Mouse (Mus musculus): Measurements from ENCODE around the gene Smim13.

DNA sequence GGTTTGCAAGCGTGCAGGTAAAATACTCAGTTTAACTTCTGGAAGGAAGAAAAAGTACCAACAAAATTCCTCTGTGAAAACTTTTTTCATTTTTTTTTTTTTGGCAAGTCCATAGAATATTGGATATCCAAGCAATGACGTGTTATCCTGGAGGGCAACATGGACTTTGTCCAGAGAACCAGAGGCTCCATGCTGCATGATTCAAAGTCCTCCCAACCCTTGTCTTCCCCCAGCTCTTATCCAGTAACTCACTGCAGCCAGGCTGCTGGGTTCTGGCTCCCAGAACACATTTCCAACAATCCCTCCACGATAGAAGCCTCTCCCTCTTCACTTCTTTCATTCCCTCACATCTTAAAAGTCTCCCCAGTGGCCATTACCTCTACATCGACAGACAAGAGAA, 38.4 kb upstream of the Smim13 start:
- TF ChIP-seq CTCF (IDR thresholded peaks at IDR 0.05; ENCODE audit: borderline replicate concordance, control insufficient read depth, extremely low read depth, insufficient read depth, low read length, poor library complexity) (no peak), POLR2A (IDR thresholded peaks at IDR 0.05; ENCODE audit: control insufficient read depth, extremely low read depth, insufficient read depth, low read length, poor library complexity) (no peak)
